Mouse (Mus musculus) lung, postnatal 0 days (tissue): Measurements from ENCODE around the gene Amotl2. TPM values are rescaled to one million over a fixed set of nuclear protein-coding genes. Genes with fewer than 3 reads are reported as not detected.
A peak's percentile ranks its signal among the peaks of the same experiment; 100 is the strongest.

Experiments
- ATAC-seq: fragments of 200-750 bp; cut with Nextera tagmentation; 2 replicates; pipeline ENCODE4 v1.8.0; 2017; ENCODE audit warnings: moderate library complexity
- DNase-seq: peaks from one replicate; pipeline ENCODE4 v3.0.0-alpha.2; 2016; ENCODE audit warnings: low spot score
- H3K27ac ChIP-seq: fragments of 300-500 bp; sonication (generic); 2 replicates; pipeline ENCODE4 v1.5.1; 2014; ENCODE audit warnings: antibody characterized with exemption, mild to moderate bottlenecking, low read length, mixed read lengths
- H3K27me3 ChIP-seq: fragments of 300-500 bp; sonication (generic); replicated peaks from 2 replicates; pipeline ENCODE4 v1.6.1; 2014; ENCODE audit warnings: low read length, mixed read lengths; ENCODE audit not compliant: insufficient read depth
- H3K36me3 ChIP-seq: fragments of 300-500 bp; sonication (generic); 2 replicates; pipeline ENCODE4 v1.6.1; 2014; ENCODE audit warnings: low read length, mixed read lengths; ENCODE audit not compliant: insufficient read depth
- H3K4me1 ChIP-seq: fragments of 300-500 bp; sonication (generic); 2 replicates; pipeline ENCODE4 v1.6.1; 2014; ENCODE audit warnings: antibody characterized with exemption, low read depth, low read length, mixed read lengths; ENCODE audit not compliant: insufficient read depth
- H3K4me2 ChIP-seq: fragments of 300-500 bp; sonication (generic); replicated peaks from 2 replicates; pipeline ENCODE4 v1.6.1; 2014; ENCODE audit warnings: low read depth, mild to moderate bottlenecking, low read length, moderate library complexity, mixed read lengths
- H3K4me3 ChIP-seq: fragments of 300-500 bp; sonication (generic); 2 replicates; pipeline ENCODE4 v1.5.1; 2014; ENCODE audit warnings: low read depth, low read length
- H3K9ac ChIP-seq: fragments of 300-500 bp; sonication (generic); replicated peaks from 2 replicates; pipeline ENCODE4 v1.6.1; 2014; ENCODE audit warnings: low read depth, mild to moderate bottlenecking
- H3K9me3 ChIP-seq: fragments of 300-500 bp; sonication (generic); 2 replicates; pipeline ENCODE4 v1.6.1; 2016; ENCODE audit warnings: low read length, mixed read lengths
- CTCF ChIP-seq: IDR thresholded peaks from 2 replicates; pipeline ENCODE4 v1.5.1; 2016; ENCODE audit warnings: antibody characterized with exemption, mild to moderate bottlenecking
- EP300 ChIP-seq: IDR thresholded peaks from 2 replicates; pipeline ENCODE4 v1.6.1; 2016; ENCODE audit warnings: antibody characterized with exemption, mild to moderate bottlenecking, control low read depth
- WGBS: fragments of 180-500 bp; shearing (Covaris S2); extraction: QIAGEN DNeasy Blood & Tissue Kit; methylation state at CpG from one replicate; pipeline ENCODE4 v1.1.7; 2014; 5-methylcytosine and 5-hydroxymethylcytosine counted together
- polyA plus RNA-seq: library from polyadenylated mRNA; unstranded; fragments of >200 nt; fragmentation: Nextera tagmentation; extraction: Ambion mirVana; gene quantifications from 2 replicates; pipeline ENCODE4 v1.2.1, GENCODE M21; 2015

The Amotl2 gene
- polyA plus RNA-seq, 1 experiment from 2014 or later, result 50.3 TPM

GRCm38 (mm10) chr9:102731574-102732175 lies 15.2 kb downstream of the Amotl2 start:
- peaks cover 61% of the 10 kb centered on the region for H3K36me3 ChIP-seq
- no peak for DNase-seq
- peaks cover 26% of the 10 kb centered on the region for H3K4me1 ChIP-seq
- peak overlapping the region; percentile 64 for H3K27ac ChIP-seq
- no peak overlapping the region for H3K4me2 ChIP-seq
- no peak for TF ChIP-seq EP300
- no peak for TF ChIP-seq CTCF
- no peak overlapping the region for H3K4me3 ChIP-seq
- 78% methylated on average over 10 of the region's 10 CpGs for WGBS
- H3K27me3 ChIP-seq, result no peaks in the 10 kb centered on the region
- H3K9ac ChIP-seq, result no peak overlapping the region
- no peak for ATAC-seq
- no peaks in the 10 kb centered on the region for H3K9me3 ChIP-seq

- no peak for TF ChIP-seq EP300
- no peak for TF ChIP-seq CTCF
- Histone ChIP-seq H3K4me3 (no peak overlapping the region), H3K9ac (no peak overlapping the region), H3K9me3 (no peaks in the 10 kb centered on the region), H3K36me3 (peaks cover 54% of the 10 kb centered on the region), H3K27ac (peak overlapping the region; percentile 38), H3K4me2 (no peak overlapping the region), H3K27me3 (no peaks in the 10 kb centered on the region), H3K4me1 (peaks cover 24% of the 10 kb centered on the region)
- no peak for ATAC-seq
- WGBS, result 69% methylated on average over 5 of the region's 5 CpGs
- DNase-seq, result no peak
Observed at GRCm38 (mm10) chr9:102732326-102732865, 15.9 kb downstream of the Amotl2 start.

GRCm38 (mm10) chr9:102733459-102733858 lies 17.0 kb downstream of the Amotl2 start:
- H3K4me1 ChIP-seq, result peaks cover 27% of the 10 kb centered on the region
- no peak overlapping the region for H3K4me3 ChIP-seq
- 56% methylated on average over 5 of the region's 5 CpGs for WGBS
- no peak overlapping the region for H3K9ac ChIP-seq
- DNase-seq (no peak), ATAC-seq (no peak)
- H3K27ac ChIP-seq, result peak overlapping the region; percentile 85; the same call in 1 of the 2 replicates
- H3K4me2 ChIP-seq, result no peak overlapping the region
- peaks cover 44% of the 10 kb centered on the region for H3K36me3 ChIP-seq
- no peaks in the 10 kb centered on the region for H3K9me3 ChIP-seq
- TF ChIP-seq CTCF (no peak), EP300 (no peak)
- H3K27me3 ChIP-seq, result no peaks in the 10 kb centered on the region

- Histone ChIP-seq H3K27ac (peak overlapping the region; percentile 85), H3K36me3 (peaks cover 37% of the 10 kb centered on the region), H3K4me1 (peaks cover 27% of the 10 kb centered on the region), H3K9me3 (no peaks in the 10 kb centered on the region), H3K4me3 (no peak overlapping the region), H3K4me2 (0 out of 2 replicates have a peak overlapping the region, but pooled peaks have one; percentile 14), H3K9ac (0 out of 2 replicates have a peak overlapping the region, but pooled peaks have one; percentile 12), H3K27me3 (no peaks in the 10 kb centered on the region)
- WGBS, result 57% methylated on average over 9 of the region's 9 CpGs
- TF ChIP-seq CTCF, result no peak
- 0 out of 2 replicates have a peak, but pooled peaks have one; percentile 4 for TF ChIP-seq EP300
- ATAC-seq (peak; percentile 71), DNase-seq (peak; percentile 73)
Observed at GRCm38 (mm10) chr9:102733999-102734738, 17.7 kb downstream of the Amotl2 start.

- Histone ChIP-seq H3K36me3 (peaks cover 31% of the 10 kb centered on the region), H3K9me3 (no peaks in the 10 kb centered on the region), H3K27me3 (no peaks in the 10 kb centered on the region), H3K27ac (peak overlapping the region; percentile 85), H3K9ac (no peak overlapping the region), H3K4me1 (peaks cover 27% of the 10 kb centered on the region), H3K4me3 (no peak overlapping the region), H3K4me2 (0 out of 2 replicates have a peak overlapping the region, but pooled peaks have one; percentile 14)
- DNase-seq, result peak; percentile 83
- TF ChIP-seq CTCF (no peak), EP300 (peak; percentile 19; the same call in 1 of the 2 replicates)
- WGBS, result 27% methylated on average over 1 of the region's 1 CpGs
- ATAC-seq, result peak; percentile 72
Observed at GRCm38 (mm10) chr9:102734739-102735075, 18.2 kb downstream of the Amotl2 start.

- Histone ChIP-seq H3K9ac (no peak overlapping the region), H3K4me1 (peaks cover 27% of the 10 kb centered on the region), H3K9me3 (no peaks in the 10 kb centered on the region), H3K4me3 (no peak overlapping the region), H3K27me3 (no peaks in the 10 kb centered on the region), H3K4me2 (no peak overlapping the region), H3K36me3 (peaks cover 26% of the 10 kb centered on the region), H3K27ac (peak overlapping the region; percentile 85)
- DNase-seq (no peak), ATAC-seq (no peak)
- WGBS, result 85% methylated on average over 3 of the region's 3 CpGs
- TF ChIP-seq EP300, result no peak
- no peak for TF ChIP-seq CTCF
Observed at GRCm38 (mm10) chr9:102735231-102735630, 18.8 kb downstream of the Amotl2 start.
